Mouse (Mus musculus): ENCODE data around the gene Coq8a.
A peak's percentile ranks its signal among the peaks of the same experiment; 100 is the strongest.

Gene Coq8a

GRCm38 (mm10) chr1:180116525-180116924, 82.9 kb downstream of the Coq8a start:
- peak; percentile 49 for DNase-seq (ENCODE audit: low read depth)
